Comparison of ENCODE assay signal across 8 mouse cellular contexts in the genomic region with DNA sequence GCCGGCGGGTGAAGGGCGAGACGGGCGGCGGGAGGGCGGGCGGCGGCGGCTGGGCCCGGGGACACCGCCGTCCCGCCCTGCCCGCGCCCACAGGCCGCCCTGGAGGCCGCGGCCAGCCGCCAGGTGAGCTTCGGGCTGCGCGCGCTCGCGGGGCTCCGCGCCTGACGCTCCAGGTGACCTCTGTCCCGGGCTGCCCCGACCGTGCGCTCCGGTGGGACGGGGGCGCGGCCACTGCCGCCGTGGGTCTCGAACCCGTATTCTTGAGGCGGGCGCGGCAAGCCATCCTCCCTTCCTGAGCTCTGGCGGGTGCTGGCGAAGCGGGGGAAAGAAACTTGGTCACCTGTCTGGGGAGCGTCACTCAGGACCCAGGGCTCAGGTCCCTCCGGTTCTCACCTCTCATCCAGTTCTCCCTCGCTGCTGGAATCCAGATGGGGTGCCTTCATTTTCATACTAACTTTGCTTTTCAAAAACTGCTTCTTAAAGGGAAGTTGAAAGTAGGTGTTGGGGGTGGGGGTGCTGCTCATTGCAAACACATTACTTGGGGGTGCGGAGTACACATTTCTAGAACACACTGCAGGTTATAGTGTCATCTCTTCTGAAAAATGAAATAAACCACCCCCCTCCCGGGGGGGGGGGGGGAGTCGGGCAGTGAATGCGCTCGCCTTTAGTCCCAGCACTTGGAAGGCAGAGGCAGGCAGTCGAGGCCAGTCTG. TPM values are rescaled to one million over a fixed set of nuclear protein-coding genes. Genes with fewer than 3 reads are reported as not detected.
DNase-seq lines count a peak whose midpoint lies in the region; ATAC-seq and TF ChIP-seq lines count a peak whose summit lies in the region.

A gene (plus strand): TSS at position 40 of the 712 bp plus-strand sequence.
A gene (minus strand): TSS at position 452 of the 712 bp plus-strand sequence.

- H3K36me3 ChIP-seq in G1E (replicated peaks), result peaks cover 22% of the 10 kb centered on the region
- no peaks in the 10 kb centered on the region for H3K36me3 ChIP-seq in forebrain, embryonic 14.5 days (ENCODE audit: control insufficient read depth, insufficient read depth, low read length)
- no peaks in the 10 kb centered on the region for H3K36me3 ChIP-seq in lung, embryonic 16.5 days (ENCODE audit: control insufficient read depth, insufficient read depth, low read length)

- H3K27ac ChIP-seq in forebrain, embryonic 14.5 days (ENCODE audit: low read depth, low read length), result peak within 1 kb of the TSS; percentile 90
- peak within 1 kb of the TSS; percentile 90 for H3K27ac ChIP-seq in lung, embryonic 16.5 days (ENCODE audit: low read length)

- H3K4me1 ChIP-seq in G1E (ENCODE audit: insufficient read depth, low read depth, low read length), result peaks cover 25% of the 10 kb centered on the region
- peaks cover 8% of the 10 kb centered on the region; the same call in 1 of the 2 replicates for H3K4me1 ChIP-seq in forebrain, embryonic 14.5 days (ENCODE audit: control insufficient read depth, insufficient read depth, low read length)
- H3K4me1 ChIP-seq in lung, embryonic 16.5 days (replicated peaks; ENCODE audit: control insufficient read depth, insufficient read depth, low read length), result peaks cover 6% of the 10 kb centered on the region

- no peak for TF ChIP-seq CTCF in G1E (IDR thresholded peaks at IDR 0.05; ENCODE audit: low read depth, low read length)

- peak within 1 kb of the TSS; percentile 64 for H3K4me2 ChIP-seq in forebrain, embryonic 14.5 days (ENCODE audit: low read length)
- H3K4me2 ChIP-seq in lung, embryonic 16.5 days (ENCODE audit: low read depth, low read length), result peak within 1 kb of the TSS; percentile 66

- intact Hi-C loops in heart, postnatal 14 days (cut with DNase I), result loop anchor here (2.0 kb wide), 1 partner anchor 137 kb away; no protein-coding TSS in a partner anchor

- peak within 1 kb of the TSS; percentile 86 for H3K4me3 ChIP-seq in G1E (ENCODE audit: low read depth, low read length)
- H3K4me3 ChIP-seq in forebrain, embryonic 14.5 days (ENCODE audit: low read depth, low read length), result peak within 1 kb of the TSS; percentile 88
- H3K4me3 ChIP-seq in lung, embryonic 16.5 days (ENCODE audit: low read length), result peak within 1 kb of the TSS; percentile 75

- ATAC-seq in G1E (ENCODE audit: extremely low read depth, insufficient number of reproducible peaks, low FRiP score, poor library complexity, severe bottlenecking), result no peak
- ATAC-seq in forebrain, embryonic 14.5 days, result peak; percentile 74
- ATAC-seq in lung, embryonic 16.5 days (ENCODE audit: low read depth), result peak; percentile 72

- peak; percentile 42 for DNase-seq in G1E (ENCODE audit: low spot score)
- DNase-seq in cerebellum, adult 11 months, result peak; percentile 58
- DNase-seq in forebrain, embryonic 14.5 days (ENCODE audit: low spot score), result peak; percentile 30
- DNase-seq in heart, postnatal 14 days, result peak; percentile 60 to 66
- DNase-seq in large intestine, adult 2 months (ENCODE audit: low read depth, low spot score), result no peak
- DNase-seq in ovary, postnatal 14 days (ENCODE audit: low spot score), result peak; percentile 32
- DNase-seq in thymus, postnatal 4 days, result peak; percentile 75

- WGBS in forebrain, embryonic 14.5 days, result 5% methylated on average over 29 of the region's 56 CpGs
- 2% methylated on average over 56 of the region's 56 CpGs for WGBS in large intestine, adult 2 months
- WGBS in lung, embryonic 16.5 days, result 6% methylated on average over 25 of the region's 56 CpGs

- no peaks in the 10 kb centered on the region for H3K27me3 ChIP-seq in G1E (ENCODE audit: insufficient read depth, low read length)
- no peaks in the 10 kb centered on the region for H3K27me3 ChIP-seq in forebrain, embryonic 14.5 days (replicated peaks; ENCODE audit: control insufficient read depth, insufficient read depth, low read length)
- no peaks in the 10 kb centered on the region for H3K27me3 ChIP-seq in lung, embryonic 16.5 days (ENCODE audit: control insufficient read depth, insufficient read depth, low read depth, low read length)

- peak within 1 kb of the TSS; percentile 98 for H3K9ac ChIP-seq in forebrain, embryonic 14.5 days (ENCODE audit: low read length)
- peak within 1 kb of the TSS; percentile 92 for H3K9ac ChIP-seq in lung, embryonic 16.5 days (ENCODE audit: low read length)

- H3K9me3 ChIP-seq in G1E (replicated peaks), result no peaks in the 10 kb centered on the region
- H3K9me3 ChIP-seq in forebrain, embryonic 14.5 days (replicated peaks; ENCODE audit: control insufficient read depth, low read length), result no peaks in the 10 kb centered on the region
- H3K9me3 ChIP-seq in lung, embryonic 16.5 days (ENCODE audit: control insufficient read depth, low read length), result no peaks in the 10 kb centered on the region

RNA-seq across cellular contexts. Expression of the first gene that starts in this region (rescaled TPM):
- total RNA-seq in G1E (2014; fragmentation: Nextera tagmentation) (16.5 and 26.2 TPM in 2 replicates), G1E (2017) (12.5 and 14.8 TPM in 2 replicates)
- 11.0 and 11.4 TPM in 2 replicates for polyA plus RNA-seq in G1E (2012)
- polyA plus RNA-seq in forebrain, embryonic 14.5 days (2014; fragmentation: Nextera tagmentation; extraction: Ambion mirVana), result 3.5 and 3.6 TPM in 2 replicates
- total RNA-seq in heart, postnatal 14 days (2021), result 10 to 100 TPM; 16.7 to 17.9 TPM
- polyA plus RNA-seq in large intestine, adult 2 months (2012; rRNA removed), result 11.3 and 26.5 TPM in 2 replicates
- polyA plus RNA-seq in lung, embryonic 16.5 days (2015; fragmentation: Nextera tagmentation; extraction: Ambion mirVana), result 4.0 and 4.3 TPM in 2 replicates

RNA-seq across cellular contexts. Expression of the second gene that starts in this region (rescaled TPM):
- total RNA-seq in G1E (2014; fragmentation: Nextera tagmentation), result 109 and 115 TPM in 2 replicates
- 228 and 232 TPM in 2 replicates for total RNA-seq in G1E (2017)
- polyA plus RNA-seq in G1E (2012), result 21.1 and 21.4 TPM in 2 replicates
- 208 and 217 TPM in 2 replicates for polyA plus RNA-seq in forebrain, embryonic 14.5 days (2014; fragmentation: Nextera tagmentation; extraction: Ambion mirVana)
- 100 to 1,000 TPM in 1 of 2 experiments, 10 to 100 TPM in 1; 93.5 to 102 TPM for total RNA-seq in heart, postnatal 14 days (2021)
- 35.2 and 46.9 TPM in 2 replicates for polyA plus RNA-seq in large intestine, adult 2 months (2012; rRNA removed)
- 165 and 166 TPM in 2 replicates for polyA plus RNA-seq in lung, embryonic 16.5 days (2015; fragmentation: Nextera tagmentation; extraction: Ambion mirVana)
